Mouse (Mus musculus) hindlimb bud, embryonic 11.5 days (tissue): ENCODE data around the gene Plgrkt.
A peak's percentile ranks its signal among the peaks of the same experiment; 100 is the strongest.

ENCODE experiments used
- DNase-seq: peaks from one replicate; pipeline ENCODE4 v3.0.0-alpha.2; 2012; ENCODE audit warnings: low read depth, low spot score; ENCODE audit errors: extremely low spot score

Plgrkt gene

GRCm38 (mm10) chr19:29360251-29360650 is 6.9 kb downstream of the Plgrkt start:
- no peak for DNase-seq

GRCm38 (mm10) chr19:29356281-29356680 is 10.9 kb downstream of the Plgrkt start:
- DNase-seq = no peak

DNA sequence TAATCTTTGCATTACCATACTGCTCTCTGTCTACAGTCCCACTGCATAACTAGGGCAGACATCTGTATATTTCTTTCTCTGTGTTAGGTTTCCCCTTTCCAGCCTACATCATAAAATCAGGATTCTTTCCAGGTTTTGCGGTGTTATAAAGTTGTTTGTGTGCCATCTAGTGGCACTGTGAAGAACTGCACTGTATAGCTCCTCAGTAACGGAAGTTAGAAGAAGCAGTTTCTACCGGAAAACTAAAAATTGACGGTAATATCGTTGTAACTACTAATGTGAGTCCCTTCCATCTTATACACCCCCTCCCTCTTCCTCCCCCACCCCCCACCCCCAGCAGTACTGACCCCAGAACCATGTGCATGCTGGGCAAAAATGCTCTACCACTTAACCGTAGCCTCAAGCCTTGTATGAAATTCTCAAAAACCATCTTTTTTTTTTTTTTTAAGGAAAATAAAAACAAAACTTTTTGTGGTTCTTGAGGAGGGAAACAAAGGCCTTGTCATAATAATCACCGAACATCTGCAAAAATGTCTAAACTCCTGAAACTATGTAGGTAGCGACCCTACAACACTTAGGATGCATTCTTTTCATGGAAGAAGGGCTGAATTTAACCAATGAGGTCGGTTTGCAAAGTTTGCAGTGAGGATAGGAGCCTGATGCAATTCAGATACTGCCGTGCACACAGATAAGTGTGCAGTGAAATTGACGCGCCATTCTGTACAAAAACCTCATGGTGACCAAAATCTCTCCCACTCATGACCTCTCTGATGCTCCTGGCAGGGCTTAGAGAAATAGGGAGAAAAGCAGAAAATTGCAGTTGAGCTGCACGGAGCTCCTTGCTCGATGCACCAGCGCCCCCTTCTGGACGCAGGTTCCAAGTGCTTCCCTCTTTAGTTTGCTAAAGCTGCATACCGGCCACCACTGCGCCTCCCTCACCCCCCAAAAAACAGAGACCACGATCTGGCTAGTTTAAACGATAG is 12.0 kb downstream of the Plgrkt start:
- no peak for DNase-seq

DNA sequence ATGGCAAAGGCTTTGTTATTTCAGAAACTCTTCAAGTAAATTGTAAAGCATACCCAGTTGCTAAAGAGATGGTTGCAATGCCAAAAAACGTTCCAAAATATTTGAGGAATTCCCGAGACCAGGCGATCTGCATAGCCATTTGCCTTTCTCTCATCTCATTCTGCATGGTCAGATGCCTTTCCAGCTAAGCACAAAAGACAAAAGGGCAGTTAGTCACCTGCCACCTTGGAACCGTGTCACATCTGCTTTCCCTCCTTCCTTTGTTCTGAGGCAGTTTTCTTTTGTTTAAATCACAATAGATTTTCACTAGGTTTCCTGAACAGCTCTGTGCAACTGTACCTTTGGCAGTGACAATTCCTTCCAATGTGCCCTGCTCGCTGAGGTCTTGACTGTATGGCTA is 16.2 kb downstream of the Plgrkt start:
- DNase-seq = no peak

GRCm38 (mm10) chr19:29345636-29346035 is 21.6 kb downstream of the Plgrkt start:
- DNase-seq = no peak

DNA sequence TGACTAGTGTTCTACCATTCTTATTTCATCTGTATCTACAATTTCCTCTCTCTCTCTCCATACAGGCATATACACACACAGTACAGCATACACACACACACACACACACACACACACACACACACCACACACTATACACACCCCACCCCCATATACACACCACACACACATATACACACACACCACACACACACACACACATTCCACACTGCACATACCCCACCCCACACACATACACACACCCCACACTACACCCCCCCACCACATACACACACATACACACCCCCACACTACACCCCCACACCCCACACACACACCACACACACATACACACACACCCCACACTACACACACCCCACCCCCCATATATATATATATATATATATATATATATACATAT is 22.3 kb downstream of the Plgrkt start:
- DNase-seq = no peak

DNA sequence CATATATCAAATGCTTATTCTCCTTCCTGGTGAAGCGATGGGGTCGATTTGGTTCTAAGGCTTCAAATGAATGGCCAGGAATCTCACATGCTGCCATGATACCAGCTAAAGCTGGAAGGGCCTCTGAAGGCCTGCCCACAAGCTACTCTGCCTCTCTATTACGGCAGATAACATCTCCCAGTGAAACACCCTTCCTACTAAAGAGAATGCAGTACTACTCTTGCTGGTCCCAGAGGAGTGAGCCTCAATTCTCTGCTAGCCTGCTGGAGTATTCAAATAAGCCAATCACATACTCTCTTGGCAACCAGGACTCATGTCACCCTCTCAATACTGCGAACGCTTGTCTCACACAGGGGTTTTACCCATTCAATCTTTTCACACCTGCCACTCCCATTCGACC is 24.9 kb downstream of the Plgrkt start:
- no peak for DNase-seq

DNA sequence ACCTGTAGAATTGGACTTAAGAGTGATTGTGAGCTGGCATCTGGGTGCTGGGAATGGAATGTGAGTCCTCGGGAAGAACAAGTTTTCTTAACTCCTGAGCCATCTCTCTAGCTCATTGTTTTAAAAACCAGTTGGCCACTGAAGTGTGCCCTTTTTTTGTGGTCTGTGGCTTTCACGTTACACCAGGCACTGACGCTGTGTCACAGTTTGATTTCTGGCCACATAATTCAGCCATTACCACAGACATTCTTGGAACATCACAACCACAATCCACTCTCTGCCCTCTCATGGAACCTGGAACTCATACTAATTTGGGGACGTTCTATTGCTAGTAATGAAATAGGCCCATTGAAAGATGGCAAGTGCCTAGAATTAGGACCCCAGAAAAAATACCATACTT is 26.2 kb downstream of the Plgrkt start:
- no peak for DNase-seq

DNA sequence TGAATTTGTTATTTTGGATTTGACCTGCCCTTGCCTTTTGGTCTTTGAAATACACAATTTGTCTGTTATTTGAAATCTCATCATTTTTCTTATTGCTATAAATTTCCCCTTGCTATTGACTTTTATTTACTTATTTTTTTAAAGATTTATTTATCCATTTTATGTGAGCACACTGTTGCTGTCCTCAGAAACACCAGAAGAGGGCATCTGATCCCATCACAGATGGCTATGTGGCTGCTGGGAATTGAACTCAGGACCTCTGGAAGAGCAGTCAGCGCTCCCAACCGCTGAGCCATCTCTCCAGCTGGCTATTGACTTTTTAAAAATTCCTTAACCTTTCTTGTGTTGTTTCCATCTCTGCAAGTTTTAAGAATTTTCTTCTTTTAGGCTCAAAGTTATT is 30.6 kb downstream of the Plgrkt start:
- no peak for DNase-seq

DNA sequence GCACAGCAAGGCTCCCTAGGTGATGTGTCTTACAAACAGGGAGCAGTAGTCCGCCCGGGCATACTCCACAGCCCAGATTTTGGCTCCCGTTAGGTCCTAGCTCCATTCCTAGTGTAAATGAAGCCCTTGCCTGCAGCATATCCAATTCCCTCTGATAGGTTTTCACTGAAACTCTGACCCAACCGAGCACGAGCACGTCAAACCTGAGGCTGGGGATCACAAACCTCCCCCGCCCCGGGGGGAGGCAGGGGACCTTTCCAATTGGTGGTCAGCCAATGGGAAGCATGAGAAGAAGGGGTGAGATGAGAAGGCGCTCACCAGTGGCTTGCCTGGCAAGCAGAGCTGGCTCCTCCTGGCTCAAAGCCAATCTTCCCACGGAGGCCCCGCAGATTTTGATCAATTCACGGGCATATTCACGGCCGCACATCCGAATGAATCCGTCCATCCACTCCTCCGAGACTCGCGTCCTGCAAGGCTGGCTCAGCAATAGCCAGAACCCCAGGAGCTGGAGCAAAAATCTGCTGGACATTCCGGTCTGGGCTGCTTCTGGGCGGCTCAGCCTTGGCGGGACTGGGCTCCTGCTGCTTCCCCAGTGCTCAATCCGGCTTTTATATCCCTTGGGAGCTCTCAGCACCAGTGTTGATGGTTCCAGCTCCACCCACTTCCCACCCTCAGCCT is 33.0 kb downstream of the Plgrkt start, which contains the start of gene Rln1:
Gene Rln1, minus strand, starts transcription at position 603 of the 678 bp plus-strand sequence.
- no peak for DNase-seq

GRCm38 (mm10) chr19:29326822-29327552 is 40.2 kb downstream of the Plgrkt start:
- DNase-seq = no peak

- DNase-seq = no peak
These were observed 40.8 kb downstream of the Plgrkt start for GRCm38 (mm10) chr19:29326396-29326795.

DNA sequence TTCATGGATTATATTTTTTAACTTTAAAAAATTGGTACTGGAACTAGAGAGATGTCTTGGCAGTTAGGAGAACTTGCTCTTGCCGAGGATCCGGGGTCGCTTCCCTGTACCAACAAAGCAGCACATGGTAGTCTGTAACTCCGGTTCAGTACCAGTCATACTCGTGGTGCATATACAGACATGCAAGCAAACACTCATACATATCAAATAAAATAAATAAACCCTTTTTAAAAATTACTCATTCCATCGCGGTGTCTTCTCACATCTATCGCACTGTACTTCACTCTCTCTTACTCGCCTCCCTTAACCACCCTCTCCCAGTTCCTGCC is 41.4 kb downstream of the Plgrkt start:
- no peak for DNase-seq

- peak; percentile 50 for DNase-seq
These were observed 41.9 kb downstream of the Plgrkt start, which contains the start of gene Insl6 for GRCm38 (mm10) chr19:29325053-29325851. Gene Insl6, minus strand, starts transcription at chr19:29325356.

DNA sequence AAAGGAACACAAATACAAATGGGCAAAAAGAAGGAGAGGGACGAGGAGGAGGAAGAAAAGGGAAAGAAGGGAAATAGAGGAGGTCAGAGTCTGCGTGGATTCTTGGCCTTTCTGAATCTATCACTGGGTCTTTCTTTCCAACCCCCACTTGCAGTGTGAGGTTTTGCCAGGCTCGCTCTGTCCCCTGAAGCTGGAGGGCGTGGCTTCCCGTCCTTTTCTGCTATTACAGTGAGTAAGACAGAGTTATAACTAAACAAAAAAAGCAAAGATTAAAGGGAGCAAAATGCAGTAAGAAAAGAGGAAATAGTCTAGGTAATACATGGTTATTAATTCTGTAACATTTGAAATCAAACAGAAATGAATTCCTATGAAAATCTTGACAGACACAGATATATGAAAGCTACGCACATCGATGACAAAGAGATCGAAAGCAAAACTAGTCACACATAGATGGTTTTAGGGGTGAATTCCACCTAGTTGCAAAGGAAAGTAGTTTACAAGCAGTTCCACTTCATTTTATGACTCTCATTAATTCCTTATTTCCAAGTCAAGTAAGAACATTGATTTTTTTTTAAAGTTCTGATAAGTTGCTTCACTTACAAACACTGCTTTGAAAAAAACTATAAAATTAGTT is 43.7 kb downstream of the Plgrkt start:
- DNase-seq = no peak

- no peak for DNase-seq
These were observed 54.5 kb downstream of the Plgrkt start for GRCm38 (mm10) chr19:29312661-29313060.

- no peak for DNase-seq
These were observed 55.4 kb downstream of the Plgrkt start for GRCm38 (mm10) chr19:29311791-29312190.

DNA sequence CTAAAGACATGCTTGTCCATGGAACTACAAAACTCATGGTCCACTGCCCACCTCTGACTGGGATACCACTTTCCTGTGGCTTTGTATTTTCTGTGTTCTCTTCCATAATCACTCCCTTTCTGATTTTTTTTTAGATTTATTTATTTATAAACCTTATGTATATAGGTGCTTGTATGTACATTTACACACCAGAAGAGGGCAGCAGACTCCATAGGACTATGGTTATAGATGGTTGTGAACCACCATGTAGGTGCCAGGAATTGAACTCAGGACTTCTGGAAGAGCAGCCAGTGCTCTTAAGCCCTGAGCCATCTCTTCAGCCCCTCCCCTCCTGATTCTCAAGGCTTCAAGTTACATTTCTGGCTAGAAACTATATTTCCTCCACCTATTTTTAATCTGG is 58.4 kb downstream of the Plgrkt start:
- DNase-seq = no peak

DNA sequence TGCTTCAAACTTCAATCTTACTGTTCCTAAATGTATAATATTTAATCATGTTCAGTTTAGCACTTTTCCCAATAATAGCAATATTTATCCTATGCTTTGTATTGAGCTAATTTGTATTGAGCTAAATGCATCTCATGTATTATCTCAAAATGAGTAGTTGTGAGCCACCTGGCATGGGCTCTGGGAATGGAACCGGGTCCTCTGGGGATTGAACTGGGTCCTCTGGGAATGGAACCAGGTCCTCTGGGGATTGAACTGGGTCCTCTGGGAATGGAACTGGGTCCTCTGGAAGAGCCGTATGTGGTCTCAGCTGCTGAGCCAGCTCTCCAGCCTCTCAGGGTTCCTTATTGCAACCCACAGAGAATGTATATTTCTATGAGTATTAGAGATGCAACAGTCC is 65.1 kb downstream of the Plgrkt start:
- DNase-seq = no peak

DNA sequence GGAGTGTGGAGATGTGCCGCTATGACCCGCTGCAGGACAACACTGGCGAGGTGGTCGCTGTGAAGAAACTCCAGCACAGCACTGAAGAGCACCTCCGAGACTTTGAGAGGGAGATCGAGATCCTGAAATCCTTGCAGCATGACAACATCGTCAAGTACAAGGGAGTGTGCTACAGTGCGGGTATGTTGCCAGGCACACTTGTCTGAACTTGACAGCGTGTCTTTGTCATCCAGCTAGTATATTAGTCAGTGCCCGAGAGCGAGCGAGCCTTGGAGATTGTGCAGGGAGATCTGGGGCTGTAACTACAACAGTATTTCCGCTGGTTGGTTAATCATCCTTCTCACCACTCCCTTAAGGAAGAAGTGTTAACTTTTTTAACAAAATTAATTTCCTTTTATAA is 66.3 kb downstream of the Plgrkt start:
- DNase-seq = no peak
